Mouse (Mus musculus): ENCODE results near the gene Trpc2. TPM values are rescaled to one million over a fixed set of nuclear protein-coding genes. Genes with fewer than 3 reads are reported as not detected.

The Trpc2 gene
- total RNA-seq, 1 experiment: 0.36 TPM

GRCm38 (mm10) chr7:102116579-102117331 is 33.8 kb downstream of the Trpc2 start, which contains the start of gene Chrna10:
TSS of gene Chrna10 (minus strand) at chr7:102116828.
- TF ChIP-seq ZC3H11A (IDR thresholded peaks at IDR 0.05; ENCODE audit: borderline replicate concordance, low read depth, low read length) (no peak), ZNF384 (IDR thresholded peaks at IDR 0.05; ENCODE audit: low read depth, low read length) (no peak), HCFC1 (IDR thresholded peaks at IDR 0.05; ENCODE audit: borderline replicate concordance, insufficient read depth, low read length) (no peak), CHD2 (IDR thresholded peaks at IDR 0.05; ENCODE audit: low read depth, low read length) (no peak), MAFK (IDR thresholded peaks at IDR 0.05; ENCODE audit: insufficient read depth, low read depth, low read length) (no peak)
- Histone ChIP-seq H3K4me1 (ENCODE audit: control insufficient read depth in 2 of 2, insufficient read depth in 2 of 2, low read length in 2 of 2, poor library complexity in 1 of 2) (peaks cover 0 to 10% of the 10 kb centered on the region in 2 experiments; a peak in 1 of 4 replicates), H3K36me3 (ENCODE audit: control insufficient read depth, insufficient read depth, low read length, poor library complexity, severe bottlenecking) (peaks cover 17% of the 10 kb centered on the region), H3K9me3 (ENCODE audit: control insufficient read depth, insufficient read depth, low read depth, low read length) (no peaks in the 10 kb centered on the region), H3K4me3 (ENCODE audit: insufficient read depth in 1 of 2, low read depth in 1 of 2, low read length in 2 of 2, poor library complexity in 1 of 2, severe bottlenecking in 1 of 2) (no peak within 1 kb of the TSS), H3K27ac (ENCODE audit: insufficient read depth, low read depth, low read length, poor library complexity, severe bottlenecking) (no peak within 1 kb of the TSS), H3K9ac (ENCODE audit: insufficient read depth, low read depth, low read length, poor library complexity, severe bottlenecking) (no peak within 1 kb of the TSS)
- DNase-seq (ENCODE audit: low read depth, low spot score): no peak
- in situ Hi-C loops (cut with MboI; ENCODE audit: low sequenced_read_pairs in 2 of 2, unreplicated experiment in 2 of 2): no loop called here

DNA sequence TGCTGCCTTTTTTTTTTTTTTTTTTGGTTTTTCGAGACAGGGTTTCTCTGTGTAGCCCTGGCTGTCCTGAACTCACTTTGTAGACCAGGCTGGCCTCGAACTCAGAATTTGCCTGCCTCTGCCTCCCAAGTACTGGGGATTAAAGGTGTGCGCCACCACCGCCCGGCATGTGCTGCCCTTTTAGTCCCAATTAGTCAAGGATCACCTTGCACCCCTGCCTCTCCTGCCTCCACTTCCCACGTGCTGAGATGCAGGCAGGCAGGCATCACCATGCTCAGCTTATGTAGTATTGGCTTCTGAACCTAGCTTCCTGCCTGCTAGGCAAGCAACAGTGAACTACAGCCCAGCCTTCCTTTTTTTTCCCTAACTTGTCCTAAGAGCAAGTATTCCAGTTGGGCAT is 34.5 kb downstream of the Trpc2 start:
- in situ Hi-C loops (cut with MboI; ENCODE audit: low sequenced_read_pairs in 2 of 2, unreplicated experiment in 2 of 2): no loop called here
- Histone ChIP-seq H3K4me1 (ENCODE audit: control insufficient read depth in 2 of 2, insufficient read depth in 2 of 2, low read length in 2 of 2, poor library complexity in 1 of 2) (peaks cover 0 to 10% of the 10 kb centered on the region in 2 experiments; a peak in 1 of 4 replicates), H3K9ac (ENCODE audit: insufficient read depth, low read depth, low read length, poor library complexity, severe bottlenecking) (no peak overlapping the region), H3K27ac (ENCODE audit: insufficient read depth, low read depth, low read length, poor library complexity, severe bottlenecking) (no peak overlapping the region), H3K9me3 (ENCODE audit: control insufficient read depth, insufficient read depth, low read depth, low read length) (no peaks in the 10 kb centered on the region), H3K36me3 (ENCODE audit: control insufficient read depth, insufficient read depth, low read length, poor library complexity, severe bottlenecking) (peaks cover 20% of the 10 kb centered on the region), H3K4me3 (ENCODE audit: insufficient read depth in 1 of 2, low read depth in 1 of 2, low read length in 2 of 2, poor library complexity in 1 of 2, severe bottlenecking in 1 of 2) (no peak overlapping the region)
- DNase-seq (ENCODE audit: low read depth, low spot score): no peak
- TF ChIP-seq CHD2 (IDR thresholded peaks at IDR 0.05; ENCODE audit: low read depth, low read length): no peak

GRCm38 (mm10) chr7:102120326-102120725 is 37.4 kb downstream of the Trpc2 start:
- in situ Hi-C loops (cut with MboI; ENCODE audit: low sequenced_read_pairs in 2 of 2, unreplicated experiment in 2 of 2): loop anchor here in 1 of 2 experiments (10.0 kb wide), 1 partner anchor 334 kb away; no protein-coding TSS in a partner anchor
- H3K36me3 ChIP-seq (ENCODE audit: control insufficient read depth, insufficient read depth, low read length, poor library complexity, severe bottlenecking): peaks cover 47% of the 10 kb centered on the region

DNA sequence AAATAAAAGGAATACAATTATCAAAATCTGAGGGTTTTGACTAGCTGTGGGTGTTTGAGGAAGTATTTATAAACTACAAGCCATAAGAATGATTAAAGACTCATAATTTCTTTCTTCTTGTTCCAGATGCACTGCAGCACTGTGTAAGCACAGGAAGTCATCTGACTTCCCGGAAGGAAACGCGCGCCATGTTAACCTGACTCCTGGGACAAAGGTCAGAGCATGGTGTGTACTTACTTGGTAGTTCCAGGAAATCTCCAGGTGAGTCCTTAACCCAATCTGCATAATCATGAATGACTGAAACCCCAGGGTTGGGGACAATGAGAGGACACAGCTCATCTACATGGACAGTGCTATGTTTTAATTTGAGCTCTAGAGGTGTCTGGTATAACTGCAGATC is 49.5 kb downstream of the Trpc2 start:
- H3K9ac ChIP-seq (ENCODE audit: insufficient read depth, low read depth, low read length, poor library complexity, severe bottlenecking): no peak overlapping the region
- peaks cover 0 to 2% of the 10 kb centered on the region in 2 experiments; a peak in 1 of 4 replicates for H3K4me1 ChIP-seq (ENCODE audit: control insufficient read depth in 2 of 2, insufficient read depth in 2 of 2, low read length in 2 of 2, poor library complexity in 1 of 2)
- H3K4me3 ChIP-seq (ENCODE audit: insufficient read depth in 1 of 2, low read depth in 1 of 2, low read length in 2 of 2, poor library complexity in 1 of 2, severe bottlenecking in 1 of 2): no peak overlapping the region
- no peak overlapping the region; the same call in 1 of the 2 replicates for H3K27ac ChIP-seq (ENCODE audit: insufficient read depth, low read depth, low read length, poor library complexity, severe bottlenecking)
- TF ChIP-seq CHD2 (IDR thresholded peaks at IDR 0.05; ENCODE audit: low read depth, low read length): no peak
- no peak for TF ChIP-seq HCFC1 (IDR thresholded peaks at IDR 0.05; ENCODE audit: borderline replicate concordance, insufficient read depth, low read length)
- no peak for TF ChIP-seq ZNF384 (IDR thresholded peaks at IDR 0.05; ENCODE audit: low read depth, low read length)
- TF ChIP-seq ZC3H11A (IDR thresholded peaks at IDR 0.05; ENCODE audit: borderline replicate concordance, low read depth, low read length): no peak
- no peak for TF ChIP-seq MAFK (IDR thresholded peaks at IDR 0.05; ENCODE audit: insufficient read depth, low read depth, low read length)
- DNase-seq (ENCODE audit: low read depth, low spot score): no peak
- H3K9me3 ChIP-seq (ENCODE audit: control insufficient read depth, insufficient read depth, low read depth, low read length): no peaks in the 10 kb centered on the region
- peaks cover 35% of the 10 kb centered on the region for H3K36me3 ChIP-seq (ENCODE audit: control insufficient read depth, insufficient read depth, low read length, poor library complexity, severe bottlenecking)
- in situ Hi-C loops (cut with MboI; ENCODE audit: low sequenced_read_pairs in 2 of 2, unreplicated experiment in 2 of 2): loop anchor here in 1 of 2 experiments (25.0 kb wide), 1 partner anchor 330 kb away; no protein-coding TSS in a partner anchor

More at GRCm38 (mm10) chr7:102120326-102120725, 37.4 kb downstream of the Trpc2 start:
- Histone ChIP-seq H3K27ac (ENCODE audit: insufficient read depth, low read depth, low read length, poor library complexity, severe bottlenecking) (no peak overlapping the region; the same call in 1 of the 2 replicates), H3K4me3 (ENCODE audit: insufficient read depth in 1 of 2, low read depth in 1 of 2, low read length in 2 of 2, poor library complexity in 1 of 2, severe bottlenecking in 1 of 2) (no peak overlapping the region), H3K9ac (ENCODE audit: insufficient read depth, low read depth, low read length, poor library complexity, severe bottlenecking) (no peak overlapping the region), H3K9me3 (ENCODE audit: control insufficient read depth, insufficient read depth, low read depth, low read length) (no peaks in the 10 kb centered on the region), H3K4me1 (ENCODE audit: control insufficient read depth in 2 of 2, insufficient read depth in 2 of 2, low read length in 2 of 2, poor library complexity in 1 of 2) (peaks cover 0 to 3% of the 10 kb centered on the region in 2 experiments; a peak in 1 of 4 replicates)
- TF ChIP-seq CHD2 (IDR thresholded peaks at IDR 0.05; ENCODE audit: low read depth, low read length) (no peak), ZC3H11A (IDR thresholded peaks at IDR 0.05; ENCODE audit: borderline replicate concordance, low read depth, low read length) (no peak)
- DNase-seq (ENCODE audit: low read depth, low spot score): no peak
